Mouse (Mus musculus): ENCODE results near the gene Sgtb. TPM values are rescaled to one million over a fixed set of nuclear protein-coding genes. Genes with fewer than 3 reads are reported as not detected.

The Sgtb gene
- total and polyA plus RNA-seq, 3 experiments = 0.39 to 0.99 (median 0.57) TPM

- no peaks in the 10 kb centered on the region for H3K27me3 ChIP-seq (ENCODE audit: control insufficient read depth, insufficient read depth, low read length)
- intact Hi-C loops (cut with DNase I) = loop anchor here (5.0 kb wide), 1 partner anchor 110 kb away; the partner anchor contains the start of gene Adamts6
- peaks cover 4% of the 10 kb centered on the region for H3K4me1 ChIP-seq (ENCODE audit: control insufficient read depth, insufficient read depth, low read length)
- H3K36me3 ChIP-seq (ENCODE audit: control insufficient read depth, insufficient read depth, low read length) = peaks cover 10% of the 10 kb centered on the region
- peaks cover 1% of the 10 kb centered on the region for H3K79me2 ChIP-seq (replicated peaks; ENCODE audit: control insufficient read depth, insufficient read depth, low read length)
- H3K9ac ChIP-seq (ENCODE audit: low read depth, low read length) = no peak overlapping the region
- no peak for DNase-seq
- no peak overlapping the region for H3K27ac ChIP-seq
- H3K4me3 ChIP-seq = peak overlapping the region; percentile 82; the same call in 1 of the 2 replicates
- TF ChIP-seq CTCF (IDR thresholded peaks at IDR 0.05) (no peak), EP300 (IDR thresholded peaks at IDR 0.05; ENCODE audit: insufficient read depth, low read depth, low read length) (no peak), POLR2A (IDR thresholded peaks at IDR 0.05; ENCODE audit: insufficient read depth, low read depth, low read length) (no peak)
- 54% methylated on average over 3 of the region's 3 CpGs for WGBS
These were observed 67.3 kb downstream of the Sgtb start for GRCm38 (mm10) chr13:104176874-104177273.

- Histone ChIP-seq H3K27me3 (ENCODE audit: control insufficient read depth, insufficient read depth, low read length) (no peaks in the 10 kb centered on the region), H3K4me1 (ENCODE audit: control insufficient read depth, insufficient read depth, low read length) (peaks cover 4% of the 10 kb centered on the region), H3K4me3 (peak within 1 kb of the TSS; percentile 82), H3K27ac (peak within 1 kb of the TSS; percentile 94), H3K36me3 (ENCODE audit: control insufficient read depth, insufficient read depth, low read length) (peaks cover 10% of the 10 kb centered on the region), H3K79me2 (replicated peaks; ENCODE audit: control insufficient read depth, insufficient read depth, low read length) (peaks cover 1% of the 10 kb centered on the region), H3K9ac (ENCODE audit: low read depth, low read length) (peak within 1 kb of the TSS; percentile 91)
- peak in 1 of 2 experiments; percentile 81 for DNase-seq
- TF ChIP-seq POLR2A (IDR thresholded peaks at IDR 0.05; ENCODE audit: insufficient read depth, low read depth, low read length) (peak; percentile 63), EP300 (IDR thresholded peaks at IDR 0.05; ENCODE audit: insufficient read depth, low read depth, low read length) (0 out of 2 replicates have a peak, but pooled peaks have one; percentile 34), CTCF (IDR thresholded peaks at IDR 0.05) (no peak)
- WGBS = under 1% methylated on average over 32 of the region's 32 CpGs
- intact Hi-C loops (cut with DNase I) = loop anchor here (2.0 to 5.0 kb wide), 3 partner anchors 51 to 109 kb away; partner anchors contain the start of genes Adamts6, Cenpk, Nln and Ppwd1
These were observed 68.5 kb downstream of the Sgtb start, which contains the start of gene Trappc13 for GRCm38 (mm10) chr13:104177796-104178649. TSS of gene Trappc13 (minus strand) at chr13:104178469.

- peak within 1 kb of the TSS; percentile 91 for H3K9ac ChIP-seq (ENCODE audit: low read depth, low read length)
- H3K36me3 ChIP-seq (ENCODE audit: control insufficient read depth, insufficient read depth, low read length) = peaks cover 10% of the 10 kb centered on the region
- no peaks in the 10 kb centered on the region for H3K27me3 ChIP-seq (ENCODE audit: control insufficient read depth, insufficient read depth, low read length)
- TF ChIP-seq CTCF (IDR thresholded peaks at IDR 0.05) = peak; percentile 50
- TF ChIP-seq POLR2A (IDR thresholded peaks at IDR 0.05; ENCODE audit: insufficient read depth, low read depth, low read length) = peak; percentile 94
- no peak for TF ChIP-seq EP300 (IDR thresholded peaks at IDR 0.05; ENCODE audit: insufficient read depth, low read depth, low read length)
- intact Hi-C loops (cut with DNase I) = loop anchor here (2.0 to 5.0 kb wide), 3 partner anchors 50 to 109 kb away; partner anchors contain the start of genes Adamts6, Cenpk, Nln and Ppwd1
- peak within 1 kb of the TSS; percentile 94 for H3K27ac ChIP-seq
- peaks cover 4% of the 10 kb centered on the region for H3K4me1 ChIP-seq (ENCODE audit: control insufficient read depth, insufficient read depth, low read length)
- DNase-seq = peak; percentile 94 to 98
- peak within 1 kb of the TSS; percentile 82 for H3K4me3 ChIP-seq
- H3K79me2 ChIP-seq (replicated peaks; ENCODE audit: control insufficient read depth, insufficient read depth, low read length) = peaks cover 1% of the 10 kb centered on the region
- WGBS = under 1% methylated on average over 38 of the region's 38 CpGs
These were observed 69.1 kb downstream of the Sgtb start, which contains the start of gene Trim23 for GRCm38 (mm10) chr13:104178650-104179121. TSS of gene Trim23 (plus strand) at chr13:104178797.

- no peak for DNase-seq
- H3K79me2 ChIP-seq (replicated peaks; ENCODE audit: control insufficient read depth, insufficient read depth, low read length) = peaks cover 1% of the 10 kb centered on the region
- no peaks in the 10 kb centered on the region for H3K27me3 ChIP-seq (ENCODE audit: control insufficient read depth, insufficient read depth, low read length)
- H3K27ac ChIP-seq = peak overlapping the region; percentile 94
- peaks cover 8% of the 10 kb centered on the region for H3K36me3 ChIP-seq (ENCODE audit: control insufficient read depth, insufficient read depth, low read length)
- TF ChIP-seq CTCF (IDR thresholded peaks at IDR 0.05) (no peak), POLR2A (IDR thresholded peaks at IDR 0.05; ENCODE audit: insufficient read depth, low read depth, low read length) (no peak), EP300 (IDR thresholded peaks at IDR 0.05; ENCODE audit: insufficient read depth, low read depth, low read length) (no peak)
- peak overlapping the region; percentile 91 for H3K9ac ChIP-seq (ENCODE audit: low read depth, low read length)
- intact Hi-C loops (cut with DNase I) = loop anchor here (2.0 to 5.0 kb wide), 3 partner anchors 49 to 108 kb away; partner anchors contain the start of genes Adamts6, Cenpk, Nln and Ppwd1
- WGBS = 5% methylated on average over 13 of the region's 13 CpGs
- peaks cover 4% of the 10 kb centered on the region for H3K4me1 ChIP-seq (ENCODE audit: control insufficient read depth, insufficient read depth, low read length)
- peak overlapping the region; percentile 82 for H3K4me3 ChIP-seq
These were observed 69.8 kb downstream of the Sgtb start for GRCm38 (mm10) chr13:104179176-104179888.

GRCm38 (mm10) chr13:104187357-104187756 lies 77.8 kb downstream of the Sgtb start:
- Histone ChIP-seq H3K36me3 (ENCODE audit: control insufficient read depth, insufficient read depth, low read length) (peaks cover 9% of the 10 kb centered on the region), H3K27me3 (ENCODE audit: control insufficient read depth, insufficient read depth, low read length) (no peaks in the 10 kb centered on the region), H3K79me2 (replicated peaks; ENCODE audit: control insufficient read depth, insufficient read depth, low read length) (no peaks in the 10 kb centered on the region), H3K4me1 (ENCODE audit: control insufficient read depth, insufficient read depth, low read length) (no peaks in the 10 kb centered on the region), H3K9ac (ENCODE audit: low read depth, low read length) (no peak overlapping the region), H3K4me3 (no peak overlapping the region), H3K27ac (no peak overlapping the region)
- WGBS = 78% methylated on average over 4 of the region's 4 CpGs
- DNase-seq = no peak
- intact Hi-C loops (cut with DNase I) = no loop called here
- TF ChIP-seq EP300 (IDR thresholded peaks at IDR 0.05; ENCODE audit: insufficient read depth, low read depth, low read length) = no peak
- no peak for TF ChIP-seq CTCF (IDR thresholded peaks at IDR 0.05)
- TF ChIP-seq POLR2A (IDR thresholded peaks at IDR 0.05; ENCODE audit: insufficient read depth, low read depth, low read length) = no peak

Other genes starting within 250 kb of the Sgtb start
- 10 to 100 TPM; 44.0 to 47.5 TPM for gene Erbin, start 189.2 kb upstream of the Sgtb start, total RNA-seq (2021)
- gene Erbin, start 189.2 kb upstream of the Sgtb start, polyA plus RNA-seq (2012; rRNA removed) = 6.2 and 11.9 TPM in 2 replicates
- 10 to 100 TPM in 1 of 2 experiments, 1 to 10 TPM in 1; 8.8 to 11.0 TPM for gene Nln, start 127 bp upstream of the Sgtb start, total RNA-seq (2021)
- gene Nln, start 127 bp upstream of the Sgtb start, polyA plus RNA-seq (2012; rRNA removed) = 4.5 and 5.3 TPM in 2 replicates
- 10 to 100 TPM; 34.3 to 38.1 TPM for gene Trappc13, start 68.7 kb downstream of the Sgtb start, total RNA-seq (2021)
- 7.9 and 15.2 TPM in 2 replicates for gene Trappc13, start 68.7 kb downstream of the Sgtb start, polyA plus RNA-seq (2012; rRNA removed)
- 10 to 100 TPM; 20.4 to 22.3 TPM for gene Trim23, start 69.1 kb downstream of the Sgtb start, total RNA-seq (2021)
- gene Trim23, start 69.1 kb downstream of the Sgtb start, polyA plus RNA-seq (2012; rRNA removed) = 3.9 and 8.1 TPM in 2 replicates
- gene Cenpk, start 118.9 kb downstream of the Sgtb start, total RNA-seq (2021) = under 1 TPM; 0.29 to 0.32 TPM
- gene Cenpk, start 118.9 kb downstream of the Sgtb start, polyA plus RNA-seq (2012; rRNA removed) = not detected in 2 replicates
- 1 to 10 TPM; 6.3 to 6.8 TPM for gene Ppwd1, start 119.1 kb downstream of the Sgtb start, total RNA-seq (2021)
- gene Ppwd1, start 119.1 kb downstream of the Sgtb start, polyA plus RNA-seq (2012; rRNA removed) = 1.3 and 3.7 TPM in 2 replicates
- 1 to 10 TPM; 3.3 to 3.6 TPM for gene Adamts6, start 178.1 kb downstream of the Sgtb start, total RNA-seq (2021)
- 1.2 and 2.5 TPM in 2 replicates for gene Adamts6, start 178.1 kb downstream of the Sgtb start, polyA plus RNA-seq (2012; rRNA removed)

Measured in heart, adult 2 months (tissue).